Mouse (Mus musculus) heart, embryonic 14.5 days (tissue): ENCODE results near the gene Myh6. TPM values are rescaled to one million over a fixed set of nuclear protein-coding genes. Genes with fewer than 3 reads are reported as not detected.
A peak's percentile ranks its signal among the peaks of the same experiment; 100 is the strongest.
"Not testable (repeated sequence)": the region's sequence is repeated elsewhere in the genome, so short reads cannot be mapped to it uniquely, and the experiment has no call there.

Experiments
- ATAC-seq: fragments of 200-750 bp; cut with Nextera tagmentation; 2 replicates; pipeline ENCODE4 v1.8.0; 2017; ENCODE audit warnings: low read depth, moderate TSS enrichment; ENCODE audit not compliant: insufficient number of reproducible peaks, insufficient read depth, low FRiP score
- H3K27ac ChIP-seq, 2 experiments: fragments of 200-500 bp in 1 of 2; fragments of 300-500 bp in 1 of 2; sonication (generic) in 1 of 2; replicated peaks in 1 of 2; 2 replicates each; pipeline ENCODE4 v1.5.1; 2012 to 2014; ENCODE audit warnings: low read depth in 2 of 2, low read length in 2 of 2, control low read depth in 1 of 2, mild to moderate bottlenecking in 1 of 2, mixed read lengths in 1 of 2; ENCODE audit not compliant: control insufficient read depth in 1 of 2, insufficient read depth in 1 of 2
- H3K27me3 ChIP-seq: fragments of 300-500 bp; sonication (generic); 2 replicates; pipeline ENCODE4 v1.6.1; 2014; ENCODE audit warnings: mild to moderate bottlenecking, low read length, control low read depth; ENCODE audit not compliant: control insufficient read depth, insufficient read depth
- H3K36me3 ChIP-seq: fragments of 300-500 bp; sonication (generic); 2 replicates; pipeline ENCODE4 v1.6.1; 2014; ENCODE audit warnings: mild to moderate bottlenecking, control low read depth, low read length, mixed read lengths; ENCODE audit not compliant: control insufficient read depth, insufficient read depth
- H3K4me1 ChIP-seq, 2 experiments: fragments of 200-500 bp in 1 of 2; fragments of 300-500 bp in 1 of 2; sonication (generic) in 1 of 2; 2 replicates each; pipeline ENCODE4 v1.6.1; 2012 to 2014; ENCODE audit warnings: low read length in 2 of 2, control low read depth in 1 of 2, mixed read lengths in 1 of 2; ENCODE audit not compliant: control insufficient read depth in 2 of 2, insufficient read depth in 2 of 2
- H3K4me2 ChIP-seq: fragments of 300-500 bp; sonication (generic); 2 replicates; pipeline ENCODE4 v1.6.1; 2014; ENCODE audit warnings: mild to moderate bottlenecking, low read length
- H3K4me3 ChIP-seq, 2 experiments: fragments of 200-500 bp in 1 of 2; fragments of 300-500 bp in 1 of 2; sonication (generic) in 1 of 2; 2 replicates each; pipeline ENCODE4 v1.5.1; 2012 to 2014; ENCODE audit warnings: low read length in 2 of 2, mild to moderate bottlenecking in 2 of 2, control low read depth in 1 of 2, low read depth in 1 of 2, moderate library complexity in 1 of 2; ENCODE audit not compliant: control insufficient read depth in 1 of 2, insufficient read depth in 1 of 2
- H3K9ac ChIP-seq: fragments of 300-500 bp; sonication (generic); 2 replicates; pipeline ENCODE4 v1.6.1; 2014; ENCODE audit warnings: mild to moderate bottlenecking, low read length
- H3K9me3 ChIP-seq: fragments of 300-500 bp; sonication (generic); 2 replicates; pipeline ENCODE4 v1.6.1; 2016; ENCODE audit warnings: low read length, control low read depth; ENCODE audit not compliant: control insufficient read depth
- WGBS: fragments of 180-500 bp; shearing (Covaris S2); extraction: QIAGEN DNeasy Blood & Tissue Kit; methylation state at CpG from one replicate; pipeline ENCODE4 v1.1.7; 2014; 5-methylcytosine and 5-hydroxymethylcytosine counted together
- polyA plus RNA-seq: library from polyadenylated mRNA; unstranded; fragments of >200 nt; fragmentation: Nextera tagmentation; extraction: Ambion mirVana; gene quantifications from 2 replicates; pipeline ENCODE4 v1.2.1, GENCODE M21; 2014

Gene Myh6
- polyA plus RNA-seq, 1 experiment from 2014 or later: 2,728 TPM

DNA sequence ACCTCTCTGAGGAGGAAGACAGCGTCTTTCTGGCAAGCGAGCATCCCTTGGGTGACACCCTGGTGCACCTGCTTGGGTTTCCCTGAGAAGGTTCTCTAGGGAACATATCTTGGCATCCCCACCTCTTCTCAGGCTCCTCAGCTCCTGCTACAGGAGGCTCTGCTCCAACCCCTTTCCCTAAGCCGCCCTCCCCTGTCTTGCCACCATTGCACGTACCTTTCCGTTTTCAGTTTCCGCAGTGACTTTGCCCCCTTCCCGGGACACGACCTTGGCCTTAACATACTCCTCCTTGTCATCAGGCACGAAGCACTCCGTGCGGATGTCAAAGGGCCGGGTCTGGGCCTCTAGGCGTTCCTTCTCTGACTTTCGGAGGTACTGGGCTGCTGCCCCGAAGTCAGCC lies 1.7 kb downstream of the Myh6 start:
- H3K36me3 ChIP-seq: peaks cover 54% of the 10 kb centered on the region
- H3K9ac ChIP-seq: peak overlapping the region; percentile 83
- H3K4me1 ChIP-seq: peaks cover 30 to 31% of the 10 kb centered on the region in 2 experiments

DNA sequence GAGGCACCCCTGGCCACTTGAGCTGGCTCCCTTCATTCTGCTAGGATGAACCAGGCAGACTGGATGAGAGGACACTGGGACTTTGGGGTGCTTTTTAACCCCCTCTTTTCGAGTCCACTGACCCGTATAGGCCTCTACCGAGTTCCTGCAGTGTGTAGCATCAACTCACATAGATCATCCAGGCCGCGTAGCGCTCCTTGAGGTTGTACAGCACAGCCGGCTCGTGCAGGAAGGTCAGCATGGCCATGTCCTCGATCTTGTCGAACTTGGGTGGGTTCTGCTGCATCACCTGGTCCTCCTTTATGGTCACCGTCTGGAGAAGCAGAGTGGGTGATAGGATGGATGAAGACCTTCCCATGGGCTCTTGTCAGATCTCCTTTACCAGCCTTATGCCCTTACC lies 3.0 kb downstream of the Myh6 start:
- ATAC-seq: no peak
- Histone ChIP-seq H3K9ac (peak overlapping the region; percentile 83), H3K4me2 (peak overlapping the region; percentile 66), H3K36me3 (peaks cover 61% of the 10 kb centered on the region), H3K27me3 (no peaks in the 10 kb centered on the region), H3K9me3 (no peaks in the 10 kb centered on the region), H3K4me3 (peak overlapping the region; percentile 42 to 62), H3K27ac (peak overlapping the region; percentile 87 to 92), H3K4me1 (peaks cover 27 to 31% of the 10 kb centered on the region in 2 experiments)
- WGBS: 59% methylated on average over 11 of the region's 11 CpGs

More for the DNA sequence above, 1.7 kb downstream of the Myh6 start:
- ATAC-seq: no peak
- peak overlapping the region; percentile 66 for H3K4me2 ChIP-seq
- peak overlapping the region; percentile 42 to 62 for H3K4me3 ChIP-seq
- no peaks in the 10 kb centered on the region for H3K27me3 ChIP-seq
- peak overlapping the region; percentile 87 to 92 for H3K27ac ChIP-seq
- no peaks in the 10 kb centered on the region for H3K9me3 ChIP-seq
- 25% methylated on average over 15 of the region's 15 CpGs for WGBS

DNA sequence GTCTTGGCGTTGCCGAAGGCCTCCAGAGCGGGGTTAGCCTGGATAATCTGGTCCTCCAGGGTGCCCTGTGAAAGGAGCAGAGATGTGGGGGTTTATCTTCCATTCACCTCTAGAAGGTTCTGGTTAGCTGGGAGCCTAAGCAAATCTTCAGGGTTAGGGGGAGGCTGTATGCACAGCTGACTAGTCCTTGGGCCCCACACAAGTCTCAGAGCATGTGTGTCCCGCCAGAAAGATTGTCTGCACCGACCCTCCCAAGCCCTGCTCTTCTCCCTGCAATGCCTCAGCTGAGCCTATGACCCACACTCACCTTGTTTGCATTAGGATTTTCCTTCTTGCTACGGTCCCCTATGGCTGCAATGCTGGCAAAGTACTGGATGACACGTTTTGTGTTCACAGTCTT lies 4.0 kb downstream of the Myh6 start:
- peak overlapping the region; percentile 71 to 87 for H3K27ac ChIP-seq
- peaks cover 23 to 36% of the 10 kb centered on the region in 2 experiments for H3K4me1 ChIP-seq
- H3K9ac ChIP-seq: peak overlapping the region; percentile 83
- peak overlapping the region; percentile 66 for H3K4me2 ChIP-seq
- ATAC-seq: no peak
- H3K4me3 ChIP-seq: peak overlapping the region; percentile 42 to 62
- no peaks in the 10 kb centered on the region for H3K27me3 ChIP-seq
- 46% methylated on average over 7 of the region's 7 CpGs for WGBS
- H3K9me3 ChIP-seq: no peaks in the 10 kb centered on the region
- peaks cover 71% of the 10 kb centered on the region for H3K36me3 ChIP-seq

DNA sequence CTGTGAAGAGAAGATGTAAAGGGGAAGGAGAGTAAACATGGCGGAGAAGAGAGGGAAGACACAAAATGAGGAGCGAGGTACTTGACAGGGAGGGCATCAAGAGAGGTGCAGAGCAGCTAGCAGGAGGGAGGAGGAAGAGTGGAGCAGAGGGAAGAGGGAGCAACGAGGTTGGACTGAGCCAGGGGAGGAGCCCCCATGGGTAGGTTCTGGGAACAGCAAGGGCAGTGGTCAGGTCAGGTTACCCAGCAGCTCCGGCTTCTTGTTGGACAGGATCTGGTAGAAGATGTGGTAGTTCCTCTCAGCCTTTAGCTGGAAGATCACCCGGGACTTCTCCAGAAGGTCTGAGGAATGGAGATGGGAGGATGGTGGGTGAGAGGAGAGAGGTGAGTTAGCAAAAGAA lies 5.2 kb downstream of the Myh6 start:
- Histone ChIP-seq H3K9ac (peak overlapping the region; percentile 83), H3K4me2 (peak overlapping the region; percentile 66), H3K27ac (peak overlapping the region; percentile 71 to 87), H3K4me3 (peak overlapping the region; percentile 31 to 42), H3K36me3 (peaks cover 83% of the 10 kb centered on the region), H3K4me1 (peaks cover 18 to 24% of the 10 kb centered on the region in 2 experiments; a peak in 3 of 4 replicates), H3K27me3 (no peaks in the 10 kb centered on the region), H3K9me3 (no peaks in the 10 kb centered on the region)
- no peak for ATAC-seq
- WGBS: 47% methylated on average over 5 of the region's 5 CpGs

DNA sequence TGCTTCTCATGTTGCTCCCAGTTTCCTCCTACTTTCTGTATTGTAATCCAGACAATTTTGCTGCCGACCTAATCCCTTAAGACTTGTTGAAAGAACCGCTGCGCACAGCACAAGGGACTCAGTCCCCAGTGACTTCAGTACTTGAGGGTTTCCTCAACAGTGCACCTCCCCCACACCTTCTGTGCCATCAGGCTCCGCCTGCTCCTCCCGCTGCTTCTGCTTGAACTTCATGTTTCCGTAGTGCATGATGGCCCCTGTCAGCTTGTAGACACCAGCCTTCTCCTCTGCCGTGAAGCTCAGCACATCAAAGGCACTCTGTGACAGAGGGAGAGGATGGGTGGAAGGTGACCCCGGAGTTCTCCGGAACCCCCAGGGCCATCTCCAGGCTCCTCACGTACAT lies 6.0 kb downstream of the Myh6 start:
- H3K9ac ChIP-seq: peak overlapping the region; percentile 83
- H3K4me1 ChIP-seq: peaks cover 18 to 22% of the 10 kb centered on the region in 2 experiments; a peak in 3 of 4 replicates
- H3K9me3 ChIP-seq: no peaks in the 10 kb centered on the region
- ATAC-seq: no peak
- H3K4me3 ChIP-seq: peak overlapping the region; percentile 31 to 42; a peak in 3 of 4 replicates
- H3K4me2 ChIP-seq: peak overlapping the region; percentile 66
- peaks cover 90% of the 10 kb centered on the region for H3K36me3 ChIP-seq
- no peaks in the 10 kb centered on the region for H3K27me3 ChIP-seq
- 38% methylated on average over 10 of the region's 10 CpGs for WGBS
- H3K27ac ChIP-seq: peak overlapping the region; percentile 29 to 87

DNA sequence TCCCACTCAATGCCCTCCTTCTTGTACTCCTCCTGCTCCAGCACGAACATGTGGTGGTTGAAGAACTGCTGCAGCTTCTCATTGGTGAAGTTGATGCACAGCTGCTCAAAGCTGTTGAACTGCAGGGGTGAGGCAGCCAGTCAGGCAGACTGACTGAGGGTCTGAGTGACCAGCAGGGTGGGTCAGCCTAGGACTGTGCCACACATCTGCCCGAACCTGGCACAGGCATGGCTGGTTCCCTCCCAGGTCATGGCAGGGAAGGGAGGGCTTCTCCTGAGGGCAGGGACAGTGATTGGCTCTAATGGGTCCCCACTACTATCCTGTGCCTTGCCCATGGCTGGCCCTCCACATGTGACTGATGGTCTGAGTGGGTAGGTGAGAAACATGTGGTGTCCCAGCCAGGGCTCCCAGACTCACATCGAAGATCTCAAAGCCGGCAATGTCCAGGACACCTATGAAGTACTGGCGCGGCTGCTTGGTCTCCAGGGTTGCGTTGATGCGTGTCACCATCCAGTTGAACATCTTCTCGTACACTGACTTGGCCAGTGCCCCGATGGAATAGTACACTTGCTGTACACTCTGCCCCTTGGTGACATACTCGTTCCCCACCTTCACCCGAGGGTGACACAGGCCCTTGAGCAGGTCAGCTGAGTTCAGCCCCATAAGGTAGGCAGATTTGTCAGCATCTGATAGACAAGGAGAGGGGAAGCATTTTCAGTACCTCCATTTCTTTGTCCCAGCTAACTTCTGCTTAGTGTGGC lies 6.7 kb downstream of the Myh6 start:
- H3K9ac ChIP-seq: peak overlapping the region; percentile 83; the same call in 1 of the 2 replicates
- WGBS: 67% methylated on average over 12 of the region's 12 CpGs
- H3K27ac ChIP-seq: peak overlapping the region; percentile 14 to 87; a peak in 2 of 4 replicates
- peak overlapping the region; percentile 66 for H3K4me2 ChIP-seq
- H3K4me3 ChIP-seq: peak overlapping the region; percentile 18 to 42
- H3K9me3 ChIP-seq, ATAC-seq, H3K27me3 ChIP-seq: not testable (repeated sequence)
- H3K36me3 ChIP-seq: peaks cover 97% of the 10 kb centered on the region
- H3K4me1 ChIP-seq: peaks cover 18 to 22% of the 10 kb centered on the region in 2 experiments; a peak in 3 of 4 replicates

DNA sequence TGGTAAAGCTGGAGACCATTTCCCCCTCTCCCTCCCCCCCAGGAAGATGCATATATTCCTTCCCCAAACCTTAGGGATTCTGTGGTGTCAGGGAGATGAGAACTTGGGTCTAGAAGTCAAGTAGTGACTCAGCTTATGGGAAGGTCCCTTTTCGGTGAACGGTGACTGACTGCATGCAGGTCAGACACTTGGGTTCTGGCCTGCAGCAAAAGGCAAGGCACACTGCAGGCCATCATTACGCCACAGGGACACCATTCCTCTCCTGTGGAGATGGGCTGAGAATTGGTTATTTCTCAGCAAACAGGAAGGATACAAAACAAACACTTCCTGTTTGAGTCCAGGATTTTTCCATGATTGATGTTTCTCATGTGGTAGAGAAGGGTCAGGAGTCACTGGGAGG lies 7.5 kb downstream of the Myh6 start:
- Histone ChIP-seq H3K36me3 (peaks cover 97% of the 10 kb centered on the region), H3K9me3 (no peaks in the 10 kb centered on the region), H3K27me3 (no peaks in the 10 kb centered on the region), H3K9ac (peak overlapping the region; percentile 63), H3K4me3 (peak overlapping the region; percentile 11 to 16; a peak in 1 of 4 replicates), H3K4me1 (peaks cover 17 to 22% of the 10 kb centered on the region in 2 experiments; a peak in 3 of 4 replicates), H3K27ac (peak overlapping the region; percentile 3 to 52; a peak in 2 of 4 replicates), H3K4me2 (peak overlapping the region; percentile 66; the same call in 1 of the 2 replicates)
- ATAC-seq: no peak
- 74% methylated on average over 3 of the region's 3 CpGs for WGBS
